Mouse (Mus musculus) gastrocnemius, postnatal 36 days (tissue): ENCODE measurements around the gene Nt5c3b. TPM values are rescaled to one million over a fixed set of nuclear protein-coding genes. Genes with fewer than 3 reads are reported as not detected.

Experiments used
- DNase-seq, 2 experiments: peaks; one replicate each; pipeline ENCODE4 v3.0.0; 2022
- intact Hi-C: fragments of 180-260 bp; cut with DNase I; formaldehyde crosslinking; loops from one replicate; pipeline ENCODE4 v1.15.1; 2025
- microRNA-seq, 2 experiments: library from miRNA; unstranded; fragments of <30 nt; microRNA quantifications; one replicate each; pipeline ENCODE4 v1.2.0; 2021
- total RNA-seq, 2 experiments: library from RNA; stranded (reverse); gene quantifications; 2 replicates each; pipeline ENCODE4 v1.2.3; 2021

The Nt5c3b gene
- total RNA-seq, 2 experiments from 2014 or later: 7.5 to 8.1 TPM

DNA sequence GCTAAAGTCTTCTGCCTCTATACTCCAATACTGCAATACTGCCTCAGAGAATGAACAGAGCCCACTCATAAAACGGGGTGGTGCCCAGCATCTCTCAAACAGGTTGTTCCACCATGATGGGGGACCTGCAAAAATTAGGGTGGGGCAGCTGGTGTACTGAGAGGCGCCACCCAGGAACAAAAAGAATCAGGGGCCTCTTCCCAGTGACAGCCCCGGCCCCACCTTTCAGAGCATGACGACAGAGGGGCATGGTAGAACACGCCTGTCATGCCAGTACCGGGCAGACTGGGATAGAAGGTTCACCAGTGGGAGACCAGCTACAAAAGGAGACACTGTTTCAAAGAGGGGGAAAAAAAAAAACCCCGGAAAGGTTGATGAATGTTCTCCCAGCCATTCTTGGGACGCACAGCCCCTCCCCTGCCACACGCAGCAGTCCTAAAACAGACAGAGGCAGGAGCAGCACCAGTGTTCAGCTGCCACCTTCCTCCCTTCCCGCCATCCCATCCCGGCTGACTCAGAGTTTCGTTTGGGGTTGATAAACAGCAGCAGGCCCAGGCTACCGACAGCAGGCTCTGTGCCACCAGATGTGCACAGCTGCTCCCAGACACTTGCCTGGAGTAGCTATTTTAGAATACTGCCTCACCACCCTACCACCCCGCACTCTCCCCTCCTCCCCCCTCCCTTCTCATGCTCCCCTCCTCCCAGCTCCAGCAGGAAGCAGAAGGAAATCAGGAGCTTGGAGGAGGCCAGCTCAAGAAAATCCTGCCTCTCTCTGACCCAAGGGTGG is 53.8 kb downstream of the Nt5c3b start:
- peak; percentile 53 to 67 for DNase-seq
- intact Hi-C loops: no loop called here

DNA sequence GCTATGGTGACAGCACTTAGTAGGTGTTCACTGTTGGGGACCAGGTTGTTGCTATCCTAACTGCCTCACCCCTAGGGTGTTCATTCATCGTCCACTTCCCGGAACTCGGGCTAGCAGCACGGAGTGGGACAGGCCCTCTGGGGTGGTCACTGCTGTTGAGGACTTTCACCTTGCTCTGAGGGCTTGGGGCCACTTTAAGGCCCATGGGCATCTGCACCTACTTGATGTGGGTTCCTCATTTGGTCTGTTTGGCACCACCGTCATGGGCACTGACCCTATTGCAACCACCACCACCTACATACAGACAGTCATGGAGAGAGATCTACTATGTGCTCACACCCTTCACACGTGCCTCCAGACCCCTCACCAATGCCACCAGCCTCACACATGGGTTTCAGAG is 54.5 kb downstream of the Nt5c3b start:
- no peak for DNase-seq
- intact Hi-C loops: no loop called here

DNA sequence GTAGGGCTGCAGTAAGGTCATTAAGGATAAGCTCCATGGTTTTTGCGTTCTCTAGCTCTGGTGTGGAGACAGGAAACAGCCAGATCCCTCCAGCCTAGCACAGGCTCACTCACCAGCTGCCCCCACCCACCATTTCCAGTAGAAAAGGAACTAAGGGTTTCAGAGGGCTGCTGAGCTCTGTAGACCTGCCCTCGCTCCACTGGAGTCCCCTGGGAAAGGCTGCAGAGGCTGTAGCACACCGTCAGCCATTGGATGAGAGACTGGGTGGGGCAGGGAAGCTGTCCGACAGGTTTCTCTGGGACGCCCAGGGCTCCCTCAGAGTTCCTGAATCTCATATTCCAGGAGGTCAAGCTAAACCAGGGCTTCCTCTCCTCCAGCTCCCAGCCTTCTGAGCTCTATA is 55.0 kb downstream of the Nt5c3b start:
- intact Hi-C loops: no loop called here
- no peak for DNase-seq

DNA sequence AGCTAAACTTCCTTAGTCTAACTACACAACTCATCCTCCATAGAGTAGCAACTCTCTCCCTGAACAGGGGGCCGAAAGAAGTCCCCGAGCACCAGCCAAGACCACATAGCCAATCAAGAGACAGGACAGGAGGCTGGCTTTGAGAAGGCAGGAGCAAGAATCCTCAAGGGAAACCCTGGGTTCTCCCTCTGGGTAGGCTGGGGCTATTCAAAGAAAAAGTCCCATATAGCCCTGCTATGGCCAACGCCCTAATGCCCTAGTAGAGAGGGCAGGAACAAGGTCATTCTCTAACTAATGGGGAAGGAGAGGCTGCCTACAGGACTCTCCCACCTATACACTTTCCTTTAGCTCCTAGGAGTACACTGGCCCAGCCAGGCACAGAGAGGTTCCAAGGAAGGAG is 56.6 kb downstream of the Nt5c3b start:
- no peak for DNase-seq
- intact Hi-C loops: no loop called here

DNA sequence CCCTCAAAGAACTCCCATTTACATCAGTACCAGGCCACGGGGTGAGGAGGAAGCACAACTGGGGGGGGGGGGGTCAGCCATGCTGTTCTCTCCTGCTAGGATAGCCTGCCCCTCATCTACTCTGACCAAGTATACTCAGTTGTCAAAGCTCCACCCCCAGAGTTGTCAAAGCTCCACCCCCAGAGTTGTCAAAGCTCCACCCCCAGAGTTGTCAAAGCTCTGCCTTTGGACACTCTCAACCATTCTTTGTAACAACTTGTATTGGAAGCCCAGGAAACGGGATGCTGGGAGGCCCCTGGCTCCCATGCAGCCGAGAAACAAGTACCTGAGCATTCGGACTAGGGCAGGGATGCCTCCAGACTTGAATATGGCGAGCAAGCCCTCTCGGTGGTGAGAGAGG is 58.9 kb downstream of the Nt5c3b start:
- intact Hi-C loops: no loop called here
- DNase-seq: no peak

DNA sequence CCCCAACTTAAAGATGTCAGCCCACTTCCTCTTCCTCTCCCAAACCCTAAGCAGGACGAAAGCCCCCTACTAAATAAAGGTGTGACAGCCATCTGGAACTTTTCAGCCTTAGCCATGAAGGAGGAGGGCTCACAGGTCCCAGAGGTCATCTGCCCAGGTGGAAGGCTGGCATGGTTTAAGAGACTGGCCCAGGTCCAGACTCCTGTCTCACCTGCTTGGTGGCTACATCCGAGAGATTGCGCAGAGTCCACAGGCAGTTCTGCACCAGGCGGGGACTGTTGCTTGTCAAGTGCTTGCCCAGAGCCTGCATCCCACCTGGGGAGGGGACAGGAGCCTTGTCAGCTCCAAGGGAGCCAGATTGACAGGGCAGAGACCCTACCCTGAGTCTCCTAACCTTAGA is 62.3 kb downstream of the Nt5c3b start:
- no peak for DNase-seq
- intact Hi-C loops: no loop called here

DNA sequence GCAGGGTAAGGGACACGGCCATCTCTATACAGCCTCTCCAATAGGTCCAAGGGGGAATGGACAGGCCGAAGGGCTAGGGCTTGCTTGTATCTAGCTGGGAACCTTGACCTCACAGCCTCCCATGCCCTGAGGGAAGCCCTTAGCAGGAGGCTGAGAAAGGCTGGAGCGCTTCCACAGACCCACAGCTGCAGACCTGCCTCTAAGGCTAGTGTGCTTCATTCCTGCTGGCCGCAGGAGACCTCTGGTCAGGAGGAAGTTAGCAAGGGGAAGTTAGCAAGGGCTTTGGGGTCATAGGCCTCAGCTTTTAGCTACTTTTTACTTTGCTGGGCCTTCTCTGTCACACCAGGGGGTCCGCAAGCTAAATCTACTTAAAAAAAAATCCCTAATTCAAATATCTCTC is 63.2 kb downstream of the Nt5c3b start:
- intact Hi-C loops: no loop called here
- no peak for DNase-seq

DNA sequence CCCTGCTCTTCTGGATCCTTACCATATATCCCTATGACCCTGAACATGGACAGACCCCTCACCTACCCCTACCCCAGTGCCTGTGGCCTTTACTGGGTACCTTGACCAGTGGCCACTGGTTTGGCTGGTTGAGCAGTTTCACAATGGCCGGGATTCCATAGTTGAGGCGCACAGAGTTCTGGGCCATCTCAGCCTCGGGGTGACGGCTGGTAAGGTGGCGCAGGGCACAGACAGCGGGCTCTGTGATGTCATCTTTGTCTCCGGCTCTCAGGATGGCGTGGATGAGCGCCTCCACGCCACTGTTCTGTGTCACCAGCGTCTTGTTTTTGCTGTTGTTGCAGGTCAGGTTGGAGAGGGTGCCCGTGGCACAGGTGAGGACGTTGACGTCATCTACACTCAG is 63.6 kb downstream of the Nt5c3b start:
- intact Hi-C loops: no loop called here
- no peak for DNase-seq

DNA sequence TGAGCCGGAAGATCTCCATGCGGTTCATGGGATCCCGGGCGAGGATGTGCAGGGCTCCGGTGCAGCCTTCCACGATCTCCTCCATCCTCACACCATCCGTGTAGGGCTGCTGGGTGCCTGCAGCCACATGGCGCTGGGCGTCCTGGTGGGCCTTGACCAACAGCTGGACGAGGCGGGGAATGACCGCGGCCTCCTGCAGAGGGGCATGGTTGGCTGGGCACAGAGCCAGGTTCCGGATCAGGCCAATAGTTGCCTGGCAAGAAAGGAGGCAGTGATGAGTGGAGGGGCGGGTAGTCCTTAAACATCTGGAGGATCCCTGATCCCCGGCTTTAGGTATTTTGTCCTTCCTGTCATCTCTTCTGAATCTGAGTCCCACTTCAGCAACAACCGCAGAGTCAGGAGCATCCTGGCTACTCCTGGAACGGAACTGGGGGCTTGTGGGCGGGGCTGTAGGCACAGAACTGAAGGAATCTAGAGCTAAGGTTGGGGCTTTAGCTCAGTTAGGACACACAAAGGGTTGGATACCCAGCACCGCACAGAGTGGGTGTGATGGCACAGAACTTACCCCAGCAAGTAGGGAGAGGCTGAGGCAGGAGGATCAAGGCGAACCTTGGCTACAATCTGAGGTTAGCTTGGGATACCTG is 64.7 kb downstream of the Nt5c3b start:
- DNase-seq: no peak
- intact Hi-C loops: no loop called here

DNA sequence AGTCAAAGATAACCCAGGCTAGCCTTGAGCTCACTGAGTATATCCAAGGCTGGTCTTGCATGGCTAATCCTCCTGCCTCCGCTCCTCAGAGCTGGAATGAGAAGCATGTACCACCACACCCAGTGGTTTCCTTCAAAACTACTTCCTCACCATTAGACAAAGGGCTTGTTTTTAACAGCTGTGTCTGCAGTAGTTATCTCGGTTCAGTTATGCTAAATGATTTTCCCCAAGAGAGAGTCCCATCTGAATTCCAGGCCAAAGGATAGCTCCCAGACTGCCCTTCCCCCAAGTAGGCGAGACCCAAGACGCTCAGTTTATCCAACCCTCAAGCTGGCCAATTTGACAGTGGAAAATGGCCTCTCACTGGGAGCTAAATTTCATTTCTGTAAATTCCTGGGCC is 65.6 kb downstream of the Nt5c3b start:
- intact Hi-C loops: no loop called here
- no peak for DNase-seq

DNA sequence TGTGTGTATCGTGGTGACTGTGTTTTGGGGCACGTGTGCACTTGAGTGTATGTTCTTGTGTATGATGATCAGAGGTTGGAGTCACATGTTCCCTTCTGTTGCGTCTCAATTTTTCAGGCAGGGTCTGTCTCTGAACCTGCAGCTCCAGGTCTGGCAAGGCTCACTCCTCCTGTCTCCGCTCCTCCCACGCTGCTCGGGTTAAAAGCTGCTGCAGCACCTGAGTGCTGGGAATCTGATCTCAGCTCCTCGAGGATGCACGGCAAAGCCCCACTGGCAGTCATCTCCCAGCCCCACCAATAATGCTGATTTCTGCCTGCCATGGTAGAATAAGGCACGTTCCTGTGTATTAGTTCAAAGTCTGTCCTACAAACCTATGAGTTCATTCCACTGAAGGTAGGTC is 66.5 kb downstream of the Nt5c3b start:
- no peak for DNase-seq
- intact Hi-C loops: no loop called here

Small RNA genes lying within 50 kb of the gene (microRNA-seq; reads per million reads assigned to microRNA genes)
- gene Gm27374: 0 reads per million in 2 experiments
- gene Mir7116: 0 to 0.36 reads per million in 2 experiments

Other genes starting within 250 kb of the Nt5c3b start
- not detected for gene Krt9, start 248.6 kb downstream of the Nt5c3b start, total RNA-seq
- not detected for gene Krt14, start 234.3 kb downstream of the Nt5c3b start, total RNA-seq
- not detected for gene Krt16, start 192.9 kb downstream of the Nt5c3b start, total RNA-seq
- under 1 TPM in 1 of 2 experiments, not detected in 1; 0.82 TPM for gene Krt17, start 180.8 kb downstream of the Nt5c3b start, total RNA-seq
- gene Krt42, start 171.9 kb downstream of the Nt5c3b start, total RNA-seq: not detected
- gene Eif1, start 121.9 kb downstream of the Nt5c3b start, total RNA-seq: 1,000 to 10,000 TPM in 1 of 2 experiments, 100 to 1,000 TPM in 1; 947 to 1,138 TPM
- gene Gast, start 107.4 kb downstream of the Nt5c3b start, total RNA-seq: not detected
- gene Hap1, start 85.7 kb downstream of the Nt5c3b start, total RNA-seq: under 1 TPM in 1 of 2 experiments, not detected in 1; 0.23 TPM
- gene Jup, start 44.0 kb downstream of the Nt5c3b start, total RNA-seq: 10 to 100 TPM; 73.8 to 80.2 TPM
- gene P3h4, start 27.0 kb downstream of the Nt5c3b start, total RNA-seq: 1 to 10 TPM; 3.6 to 4.1 TPM
- 1 to 10 TPM; 5.1 to 6.5 TPM for gene Fkbp10, start 26.1 kb downstream of the Nt5c3b start, total RNA-seq
- under 1 TPM; 0.22 to 0.26 TPM for gene Klhl10, start 109 bp upstream of the Nt5c3b start, total RNA-seq
- gene Klhl11, start 30.9 kb upstream of the Nt5c3b start, total RNA-seq: 1 to 10 TPM; 3.3 to 3.7 TPM
- 10 to 100 TPM; 10.4 to 13.6 TPM for gene Acly, start 86.2 kb upstream of the Nt5c3b start, total RNA-seq
- gene Ttc25, start 103.8 kb upstream of the Nt5c3b start, total RNA-seq: under 1 TPM; 0.10 to 0.54 TPM
- gene Cnp, start 133.1 kb upstream of the Nt5c3b start, total RNA-seq: 1 to 10 TPM; 4.3 to 7.3 TPM
- gene Nkiras2, start 177.4 kb upstream of the Nt5c3b start, total RNA-seq: 10 to 100 TPM; 18.6 to 19.1 TPM
- 100 to 1,000 TPM; 105 to 110 TPM for gene Dnajc7, start 178.4 kb upstream of the Nt5c3b start, total RNA-seq